Mouse (Mus musculus) MEL (cell line): ENCODE results near the gene Zfp655. TPM values are rescaled to one million over a fixed set of nuclear protein-coding genes. Genes with fewer than 3 reads are reported as not detected.

ENCODE experiments used
- DNase-seq: peaks from one replicate; pipeline ENCODE4 v3.0.0; 2011; ENCODE audit warnings: low read depth, low spot score
- H3K27ac ChIP-seq: 2 replicates; pipeline ENCODE4 v1.5.1; 2012; ENCODE audit warnings: low read depth, mild to moderate bottlenecking, control low read depth, low read length, moderate library complexity; ENCODE audit not compliant: control insufficient read depth
- H3K27me3 ChIP-seq, 2 experiments: fragments of 150-350 bp in 1 of 2; sonication (generic) in 1 of 2; 2 replicates each; pipeline ENCODE4 v1.6.1; 2012; ENCODE audit warnings: low read length in 2 of 2, mild to moderate bottlenecking in 2 of 2, improper control_type of control experiment in 1 of 2, moderate library complexity in 1 of 2; ENCODE audit not compliant: insufficient read depth in 2 of 2, control insufficient read depth in 1 of 2
- H3K36me3 ChIP-seq, 2 experiments: 2 replicates each; pipeline ENCODE4 v1.6.1; 2012 to 2014; ENCODE audit warnings: low read length in 2 of 2, improper control_type of control experiment in 1 of 2, inconsistent platforms in 1 of 2, mild to moderate bottlenecking in 1 of 2; ENCODE audit not compliant: insufficient read depth in 2 of 2, control insufficient read depth in 1 of 2
- H3K4me1 ChIP-seq, 2 experiments: fragments of 150-350 bp in 1 of 2; sonication (generic) in 1 of 2; 2 replicates each; pipeline ENCODE4 v1.6.1; 2012; ENCODE audit warnings: low read length in 2 of 2, improper control_type of control experiment in 1 of 2, mild to moderate bottlenecking in 1 of 2; ENCODE audit not compliant: insufficient read depth in 2 of 2, control insufficient read depth in 1 of 2
- H3K4me3 ChIP-seq, 2 experiments: fragments of 150-350 bp in 1 of 2; sonication (generic) in 1 of 2; 2 replicates each; pipeline ENCODE4 v1.5.1; 2012; ENCODE audit warnings: low read depth in 2 of 2, low read length in 2 of 2, mild to moderate bottlenecking in 2 of 2, moderate library complexity in 2 of 2, control low read depth in 1 of 2, improper control_type of control experiment in 1 of 2; ENCODE audit not compliant: control insufficient read depth in 1 of 2, insufficient read depth in 1 of 2
- H3K79me2 ChIP-seq: 2 replicates; pipeline ENCODE4 v1.6.1; 2012; ENCODE audit warnings: mild to moderate bottlenecking, low read length, moderate library complexity; ENCODE audit not compliant: control insufficient read depth, poor library complexity, insufficient read depth
- H3K9ac ChIP-seq: 2 replicates; pipeline ENCODE4 v1.6.1; 2012; ENCODE audit warnings: low read depth, mild to moderate bottlenecking, control low read depth, low read length, moderate library complexity; ENCODE audit not compliant: control insufficient read depth, poor library complexity, severe bottlenecking
- H3K9me3 ChIP-seq: fragments of 150-350 bp; sonication (generic); replicated peaks from 2 replicates; pipeline ENCODE4 v1.6.1; 2012; ENCODE audit warnings: mild to moderate bottlenecking, low read length, improper control_type of control experiment, moderate library complexity; ENCODE audit not compliant: insufficient read depth
- BHLHE40 ChIP-seq: IDR thresholded peaks from 2 replicates; pipeline ENCODE4 v1.6.1; 2012; ENCODE audit warnings: low read depth, mild to moderate bottlenecking, inconsistent platforms, low read length, improper control_type of control experiment, borderline replicate concordance
- CTCF ChIP-seq, 3 experiments: IDR thresholded peaks in 2 of 3; conservative IDR thresholded peaks in 1 of 3; 2 replicates each; pipeline ENCODE4 v1.5.1; 2011 to 2012; ENCODE audit warnings: low read length in 3 of 3, low read depth in 2 of 3, mild to moderate bottlenecking in 2 of 3, improper control_type of control experiment in 1 of 3, inconsistent platforms in 1 of 3, mixed read lengths in 1 of 3, moderate library complexity in 1 of 3; ENCODE audit not compliant: control insufficient read depth in 1 of 3, insufficient read depth in 1 of 3, poor library complexity in 1 of 3, severe bottlenecking in 1 of 3
- ETS1 ChIP-seq: IDR thresholded peaks from 2 replicates; pipeline ENCODE4 v1.6.1; 2012; ENCODE audit warnings: low read depth, mild to moderate bottlenecking, inconsistent platforms, low read length, improper control_type of control experiment, moderate library complexity
- GABPA ChIP-seq: IDR thresholded peaks from 2 replicates; pipeline ENCODE4 v1.6.1; 2012; ENCODE audit warnings: low read depth, mild to moderate bottlenecking, inconsistent platforms, low read length, improper control_type of control experiment, moderate library complexity
- HCFC1 ChIP-seq: IDR thresholded peaks from 2 replicates; pipeline ENCODE4 v1.6.1; 2012; ENCODE audit warnings: low read depth, mild to moderate bottlenecking, inconsistent platforms, low read length, improper control_type of control experiment, moderate library complexity
- KAT2A ChIP-seq: conservative IDR thresholded peaks from 2 replicates; pipeline ENCODE4 v1.6.1; 2012; ENCODE audit warnings: low read depth, low read length, improper control_type of control experiment, inconsistent platforms
- MAX ChIP-seq: IDR thresholded peaks from 2 replicates; pipeline ENCODE4 v1.6.1; 2011; ENCODE audit warnings: low read length, improper control_type of control experiment
- MEF2A ChIP-seq: IDR thresholded peaks from 2 replicates; pipeline ENCODE4 v1.6.1; 2014; ENCODE audit warnings: low read depth, mild to moderate bottlenecking, inconsistent platforms, low read length, improper control_type of control experiment; ENCODE audit not compliant: poor library complexity, insufficient replicate concordance, severe bottlenecking; ENCODE audit errors: extremely low read depth
- MXI1 ChIP-seq: IDR thresholded peaks from 2 replicates; pipeline ENCODE4 v1.6.1; 2011; ENCODE audit warnings: mild to moderate bottlenecking, low read depth, low read length, improper control_type of control experiment
- NELFE ChIP-seq: IDR thresholded peaks from 2 replicates; pipeline ENCODE4 v1.6.1; 2011; ENCODE audit warnings: low read depth, low read length, improper control_type of control experiment
- POLR2AphosphoS5 ChIP-seq: IDR thresholded peaks from 2 replicates; pipeline ENCODE4 v1.6.1; 2012; ENCODE audit warnings: low read depth, borderline replicate concordance, mild to moderate bottlenecking, inconsistent platforms, low read length, moderate library complexity, mixed read lengths
- RAD21 ChIP-seq: IDR thresholded peaks from 2 replicates; pipeline ENCODE4 v1.6.1; 2011; ENCODE audit warnings: mild to moderate bottlenecking, low read depth, low read length, improper control_type of control experiment
- RCOR1 ChIP-seq: IDR thresholded peaks from 2 replicates; pipeline ENCODE4 v1.6.1; 2012; ENCODE audit warnings: low read depth, mild to moderate bottlenecking, inconsistent platforms, low read length, improper control_type of control experiment
- SIN3A ChIP-seq: IDR thresholded peaks from 2 replicates; pipeline ENCODE4 v1.6.1; 2012; ENCODE audit warnings: low read length, improper control_type of control experiment, inconsistent platforms
- SMC3 ChIP-seq: IDR thresholded peaks from 2 replicates; pipeline ENCODE4 v1.6.1; 2011; ENCODE audit warnings: low read depth, low read length, improper control_type of control experiment
- TCF12 ChIP-seq: IDR thresholded peaks from 2 replicates; pipeline ENCODE4 v1.6.1; 2014; ENCODE audit warnings: low read depth, mild to moderate bottlenecking, inconsistent platforms, low read length, improper control_type of control experiment, moderate library complexity
- UBTF ChIP-seq: IDR thresholded peaks from 2 replicates; pipeline ENCODE4 v1.6.1; 2012; ENCODE audit warnings: low read depth, mild to moderate bottlenecking, inconsistent platforms, low read length, improper control_type of control experiment, moderate library complexity, borderline replicate concordance; ENCODE audit not compliant: insufficient read depth
- USF1 ChIP-seq: IDR thresholded peaks from 2 replicates; pipeline ENCODE4 v1.6.1; 2014; ENCODE audit warnings: low read depth, mild to moderate bottlenecking, inconsistent platforms, low read length, improper control_type of control experiment, moderate library complexity
- USF2 ChIP-seq, 2 experiments: IDR thresholded peaks; 2 replicates each; pipeline ENCODE4 v1.6.1; 2011 to 2012; ENCODE audit warnings: improper control_type of control experiment in 2 of 2, low read length in 2 of 2, borderline replicate concordance in 1 of 2, inconsistent platforms in 1 of 2, low read depth in 1 of 2, mild to moderate bottlenecking in 1 of 2; ENCODE audit not compliant: insufficient read depth in 1 of 2
- ZC3H11A ChIP-seq: IDR thresholded peaks from 2 replicates; pipeline ENCODE4 v1.6.1; 2012; ENCODE audit warnings: low read depth, mild to moderate bottlenecking, inconsistent platforms, low read length, improper control_type of control experiment
- ZKSCAN1 ChIP-seq: IDR thresholded peaks from 2 replicates; pipeline ENCODE4 v1.6.1; 2012; ENCODE audit warnings: low read depth, mild to moderate bottlenecking, inconsistent platforms, low read length, improper control_type of control experiment, moderate library complexity
- ZMIZ1 ChIP-seq: IDR thresholded peaks from 2 replicates; pipeline ENCODE4 v1.6.1; 2012; ENCODE audit warnings: low read depth, mild to moderate bottlenecking, inconsistent platforms, low read length, improper control_type of control experiment, moderate library complexity
- polyA plus RNA-seq, 2 experiments: library from polyadenylated mRNA; stranded (reverse) in 1 of 2; unstranded in 1 of 2; fragments of >175 nt in 1 of 2; fragments of >200 nt in 1 of 2; gene quantifications; 2 replicates each; pipeline versions ENCODE4 v1.2.1 to v1.2.4; 2012; ENCODE audit warnings: low replicate concordance in 2 of 2, low read depth in 1 of 2; ENCODE audit not compliant: insufficient read length in 2 of 2, insufficient read depth in 1 of 2, missing spikeins in 1 of 2
- total RNA-seq: library from RNA; depleted of rRNA; stranded (reverse); fragments of 300-350 nt; gene quantifications from 2 replicates; pipeline ENCODE4 v1.2.3, GENCODE M21; 2012

Zfp655 gene
- total and polyA plus RNA-seq, 3 experiments = 25.2 to 35.3 (median 26.9) TPM

GRCm38 (mm10) chr5:145203936-145204691, 27.4 kb upstream of the Zfp655 start, which contains the start of gene Zkscan5 (continued):
- TF ChIP-seq BHLHE40 (0 out of 2 replicates have a peak, but pooled peaks have one; percentile 2), NELFE (peak; percentile 83), MEF2A (no peak)

- no peak for DNase-seq
- Histone ChIP-seq H3K27ac (peak overlapping the region; percentile 42), H3K4me1 (peaks cover 0 to 25% of the 10 kb centered on the region in 2 experiments; a peak in 3 of 4 replicates)
These were observed 26.5 kb upstream of the Zfp655 start for GRCm38 (mm10) chr5:145205041-145205440.

GRCm38 (mm10) chr5:145207385-145207784, 24.1 kb upstream of the Zfp655 start:
- no peak for DNase-seq
- Histone ChIP-seq H3K79me2 (peaks cover 13% of the 10 kb centered on the region), H3K4me1 (peaks cover 0 to 20% of the 10 kb centered on the region in 2 experiments; a peak in 3 of 4 replicates), H3K27ac (peak overlapping the region; percentile 82; the same call in 1 of the 2 replicates), H3K9me3 (no peaks in the 10 kb centered on the region), H3K36me3 (peaks cover 0 to 20% of the 10 kb centered on the region in 2 experiments; a peak in 2 of 4 replicates), H3K9ac (no peak overlapping the region; the same call in 1 of the 2 replicates), H3K27me3 (no peaks in the 10 kb centered on the region), H3K4me3 (no peak overlapping the region)
- no peak for TF ChIP-seq UBTF
- no peak for TF ChIP-seq USF2 (IDR thresholded peaks at IDR 0.05; ENCODE audit: borderline replicate concordance in 1 of 2, insufficient read depth in 1 of 2, low read depth in 1 of 2, low read length in 2 of 2)
- no peak for TF ChIP-seq RCOR1
- TF ChIP-seq NELFE = no peak
- no peak for TF ChIP-seq MXI1
- TF ChIP-seq ZMIZ1 = no peak
- TF ChIP-seq POLR2AphosphoS5 = no peak
- no peak for TF ChIP-seq ZC3H11A
- TF ChIP-seq SIN3A = no peak
- no peak for TF ChIP-seq CTCF (IDR thresholded peaks at IDR 0.05 in 2 of 3, conservative IDR thresholded peaks at IDR 0.05 in 1 of 3; ENCODE audit: control insufficient read depth in 1 of 3, insufficient read depth in 1 of 3, low read depth in 2 of 3, low read length in 3 of 3, poor library complexity in 1 of 3, severe bottlenecking in 1 of 3)
- TF ChIP-seq MEF2A = no peak
- TF ChIP-seq RAD21 = no peak
- no peak for TF ChIP-seq SMC3
- no peak for TF ChIP-seq GABPA
- TF ChIP-seq KAT2A = no peak

More at GRCm38 (mm10) chr5:145205041-145205440, 26.5 kb upstream of the Zfp655 start:
- Histone ChIP-seq H3K36me3 (peaks cover 0 to 27% of the 10 kb centered on the region in 2 experiments; a peak in 2 of 4 replicates), H3K79me2 (peaks cover 25% of the 10 kb centered on the region), H3K27me3 (no peaks in the 10 kb centered on the region), H3K9me3 (no peaks in the 10 kb centered on the region), H3K4me3 (peak overlapping the region; percentile 78 to 95), H3K9ac (peak overlapping the region; percentile 82)
- no peak for TF ChIP-seq SMC3
- no peak for TF ChIP-seq USF1
- no peak for TF ChIP-seq ZKSCAN1
- no peak for TF ChIP-seq MAX
- TF ChIP-seq ETS1 = peak; percentile 24; the same call in 1 of the 2 replicates
- TF ChIP-seq SIN3A = 0 out of 2 replicates have a peak, but pooled peaks have one; percentile 13
- TF ChIP-seq HCFC1 = no peak
- no peak for TF ChIP-seq TCF12
